Mouse (Mus musculus): ENCODE measurements at regions not wholly inside any gene's neighbourhood (a gene's known extent, or its start where the extent isn't known, plus 50 kb on each side); places are given as distances from the start of the nearest gene placed in this dataset.

DNA sequence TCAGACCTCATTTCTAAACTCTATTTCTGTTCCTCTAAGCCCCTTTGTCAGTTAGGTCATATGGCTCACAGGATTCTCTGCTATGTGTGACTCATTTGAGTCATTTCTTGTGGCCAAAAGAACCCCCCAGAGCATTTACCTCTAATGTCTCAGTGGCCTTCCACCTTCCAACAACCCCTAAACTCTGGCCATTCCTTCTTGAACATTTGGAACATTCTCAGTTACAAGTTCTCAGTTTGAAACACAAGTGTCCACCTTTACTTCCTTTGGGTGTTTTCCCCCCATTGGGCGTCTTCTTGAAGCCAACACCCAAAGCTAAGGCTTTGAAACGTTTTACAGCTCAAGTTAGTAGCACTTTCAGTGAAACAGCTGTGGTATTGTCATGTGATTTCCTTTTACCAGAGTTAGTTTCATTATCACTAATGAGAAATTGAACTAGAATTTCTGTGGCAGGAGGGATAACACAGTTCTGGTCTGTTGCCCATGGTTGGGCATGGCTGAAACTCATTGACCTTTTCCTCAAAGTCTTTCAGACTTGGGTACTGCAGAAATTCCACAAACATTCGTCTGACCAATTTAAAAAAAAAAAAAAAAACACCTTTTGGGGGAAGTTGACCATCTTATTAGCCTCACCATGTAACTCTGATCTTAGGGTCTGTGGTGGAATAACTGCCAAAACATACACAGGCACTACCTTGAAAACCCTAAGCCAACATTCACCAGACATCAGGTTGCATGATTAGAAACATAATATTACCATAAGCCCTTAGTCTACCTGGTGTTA is 201.8 kb downstream of the Nfkbiz start:
- 64% methylated on average over 3 of the region's 3 CpGs for WGBS
- no peak overlapping the region for H3K27ac ChIP-seq
- no peak overlapping the region for H3K9ac ChIP-seq
- no peaks in the 10 kb centered on the region for H3K27me3 ChIP-seq (replicated peaks)
- H3K4me2 ChIP-seq: no peak overlapping the region
- H3K4me3 ChIP-seq (replicated peaks): no peak overlapping the region
- ATAC-seq (ENCODE audit: insufficient read depth, low FRiP score, low read depth): no peak
- no peaks in the 10 kb centered on the region for H3K9me3 ChIP-seq
- H3K4me1 ChIP-seq: no peaks in the 10 kb centered on the region
- H3K36me3 ChIP-seq: no peaks in the 10 kb centered on the region

DNA sequence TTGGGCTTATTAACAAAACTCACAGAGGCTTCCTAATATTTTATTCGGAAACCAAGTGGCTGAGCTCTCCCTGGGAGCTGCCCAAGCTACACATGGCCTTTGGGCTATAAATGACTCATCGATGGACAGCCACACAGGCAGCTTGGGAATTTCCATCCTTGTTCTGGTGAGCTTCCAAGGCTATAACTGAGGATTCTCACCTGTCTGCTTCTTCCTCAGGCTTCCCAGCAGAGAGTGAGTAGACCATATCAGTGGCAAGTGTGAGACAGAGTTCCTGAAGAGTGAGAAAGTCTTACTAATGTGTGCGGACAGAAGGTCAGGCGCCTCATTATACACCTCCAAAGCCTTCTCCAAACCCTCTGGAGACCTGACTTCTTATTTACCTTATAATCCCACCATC is 202.5 kb downstream of the Nfkbiz start:
- WGBS: 86% methylated on average over 4 of the region's 4 CpGs
- Histone ChIP-seq H3K9me3 (no peaks in the 10 kb centered on the region), H3K9ac (no peak overlapping the region), H3K4me1 (no peaks in the 10 kb centered on the region), H3K36me3 (no peaks in the 10 kb centered on the region), H3K4me3 (replicated peaks) (no peak overlapping the region), H3K27me3 (replicated peaks) (no peaks in the 10 kb centered on the region), H3K27ac (no peak overlapping the region), H3K4me2 (no peak overlapping the region)
- no peak for ATAC-seq (ENCODE audit: insufficient read depth, low FRiP score, low read depth)

DNA sequence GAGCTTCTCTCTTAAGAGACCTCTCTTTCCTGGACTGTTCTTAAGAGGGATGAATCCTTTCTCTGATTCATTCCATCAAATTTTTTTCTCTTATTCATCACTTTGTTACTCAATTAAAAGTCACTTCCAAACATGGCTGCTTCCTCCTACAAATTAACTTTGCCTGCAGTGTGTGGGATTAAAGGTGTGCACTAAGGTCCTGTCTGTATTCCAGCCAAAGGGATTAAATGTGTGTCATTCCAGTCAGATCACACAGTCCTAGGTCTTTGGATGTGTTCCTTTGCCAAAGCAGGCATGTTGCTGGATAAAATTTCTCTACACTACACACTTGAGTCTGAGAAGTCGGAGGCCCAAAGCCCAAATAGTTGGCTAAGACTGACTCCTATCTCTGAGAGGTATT is 204.0 kb downstream of the Nfkbiz start:
- Histone ChIP-seq H3K36me3 (no peaks in the 10 kb centered on the region), H3K4me2 (no peak overlapping the region), H3K27me3 (replicated peaks) (no peaks in the 10 kb centered on the region), H3K4me1 (no peaks in the 10 kb centered on the region), H3K27ac (no peak overlapping the region), H3K9me3 (no peaks in the 10 kb centered on the region), H3K4me3 (replicated peaks) (no peak overlapping the region), H3K9ac (no peak overlapping the region)
- WGBS: 70% methylated on average over 1 of the region's 1 CpGs
- no peak for ATAC-seq (ENCODE audit: insufficient read depth, low FRiP score, low read depth)

DNA sequence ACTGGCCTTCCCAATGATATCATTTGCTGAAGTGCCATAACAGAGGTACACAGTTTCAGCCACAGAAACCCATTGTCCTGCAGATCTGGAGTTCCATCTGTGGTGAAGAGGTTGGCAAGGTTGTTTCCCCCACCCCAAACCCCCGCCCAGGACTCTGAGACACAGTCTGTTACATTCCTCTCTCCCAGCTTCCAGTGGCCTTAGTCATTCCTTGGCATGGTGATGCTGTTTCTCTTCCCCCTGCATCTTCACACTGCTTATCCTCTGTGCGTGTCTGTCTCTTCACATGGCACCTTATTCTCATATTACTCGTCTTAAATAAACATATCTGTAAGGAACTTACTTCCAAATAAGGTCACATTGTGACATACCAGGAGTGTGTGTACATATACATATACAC is 206.5 kb downstream of the Nfkbiz start:
- Histone ChIP-seq H3K4me1 (no peaks in the 10 kb centered on the region), H3K36me3 (no peaks in the 10 kb centered on the region), H3K4me2 (no peak overlapping the region), H3K9ac (no peak overlapping the region), H3K9me3 (no peaks in the 10 kb centered on the region), H3K27ac (no peak overlapping the region), H3K4me3 (replicated peaks) (no peak overlapping the region), H3K27me3 (replicated peaks) (no peaks in the 10 kb centered on the region)
- no peak for ATAC-seq (ENCODE audit: insufficient read depth, low FRiP score, low read depth)
- WGBS: 57% methylated on average over 3 of the region's 3 CpGs

DNA sequence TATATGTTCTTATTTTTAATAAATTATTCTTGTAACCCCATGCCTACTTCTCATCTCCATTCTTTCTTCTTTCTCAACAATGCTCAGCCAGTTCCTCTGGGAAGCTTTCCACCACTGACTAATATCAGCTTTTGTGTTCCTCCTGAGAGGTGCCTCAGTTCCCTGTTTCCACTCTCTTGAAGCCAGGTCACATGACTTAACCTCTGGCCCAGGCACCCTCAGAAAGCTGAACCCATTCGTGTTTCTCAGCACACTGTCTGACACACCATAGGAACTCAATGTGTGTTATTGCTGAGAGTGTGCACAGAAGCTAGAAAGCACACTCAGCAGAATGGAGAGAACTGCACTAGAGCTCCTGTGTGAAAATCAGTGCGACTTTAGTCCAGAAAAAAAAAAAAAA is 207.1 kb downstream of the Nfkbiz start:
- Histone ChIP-seq H3K27me3 (replicated peaks) (no peaks in the 10 kb centered on the region), H3K4me3 (replicated peaks) (no peak overlapping the region), H3K9me3 (no peaks in the 10 kb centered on the region), H3K36me3 (no peaks in the 10 kb centered on the region), H3K9ac (no peak overlapping the region), H3K4me2 (no peak overlapping the region), H3K4me1 (no peaks in the 10 kb centered on the region), H3K27ac (no peak overlapping the region)
- 71% methylated on average over 2 of the region's 2 CpGs for WGBS
- ATAC-seq (ENCODE audit: insufficient read depth, low FRiP score, low read depth): no peak

DNA sequence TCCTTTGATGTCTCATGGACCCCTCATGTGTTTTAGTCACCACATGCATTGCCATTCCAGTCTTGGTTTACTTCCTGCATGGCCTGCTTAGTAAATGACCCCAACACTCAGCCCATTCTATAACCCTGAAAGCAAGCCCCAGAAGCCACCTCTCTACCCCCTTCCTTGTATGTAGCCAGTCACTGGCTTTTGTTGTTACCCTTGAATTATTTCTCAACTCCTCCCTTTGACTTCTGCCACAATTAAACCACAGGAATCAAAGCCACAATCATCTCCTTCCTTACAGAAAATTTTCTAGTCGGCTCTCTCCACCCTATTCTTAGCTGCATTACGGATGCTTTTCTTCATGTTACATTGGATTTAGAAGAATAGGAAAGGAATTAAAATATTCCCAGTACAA is 207.7 kb downstream of the Nfkbiz start:
- Histone ChIP-seq H3K4me2 (no peak overlapping the region), H3K4me1 (no peaks in the 10 kb centered on the region), H3K36me3 (no peaks in the 10 kb centered on the region), H3K27me3 (replicated peaks) (no peaks in the 10 kb centered on the region), H3K27ac (no peak overlapping the region), H3K9ac (no peak overlapping the region), H3K4me3 (replicated peaks) (no peak overlapping the region), H3K9me3 (no peaks in the 10 kb centered on the region)
- WGBS: 82% methylated on average over 2 of the region's 2 CpGs
- no peak for ATAC-seq (ENCODE audit: insufficient read depth, low FRiP score, low read depth)

DNA sequence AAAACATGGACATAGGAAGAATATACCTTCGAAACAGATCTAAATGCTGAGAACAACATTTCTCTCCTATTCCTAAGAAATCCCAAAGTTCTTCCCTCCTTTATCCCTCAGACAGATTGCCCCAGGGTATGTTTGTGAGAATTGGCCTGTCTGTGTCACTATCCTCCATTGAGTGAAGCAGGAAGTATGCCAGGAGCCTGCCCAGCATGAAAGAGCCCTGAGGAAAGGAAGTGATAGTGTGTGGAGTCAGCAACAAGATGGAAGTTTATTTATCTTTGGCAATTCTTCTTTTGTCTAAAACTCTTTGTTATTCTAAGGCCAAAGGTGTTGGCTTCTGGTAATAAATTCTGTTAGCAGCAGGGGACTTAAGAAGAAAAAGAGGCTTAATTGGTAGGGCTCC is 211.2 kb downstream of the Nfkbiz start:
- H3K4me1 ChIP-seq: no peaks in the 10 kb centered on the region
- H3K4me3 ChIP-seq (replicated peaks): no peak overlapping the region
- no peak overlapping the region for H3K4me2 ChIP-seq
- H3K36me3 ChIP-seq: no peaks in the 10 kb centered on the region
- H3K27me3 ChIP-seq (replicated peaks): no peaks in the 10 kb centered on the region
- ATAC-seq (ENCODE audit: insufficient read depth, low FRiP score, low read depth): no peak
- WGBS: 85% methylated on average over 1 of the region's 1 CpGs
- H3K27ac ChIP-seq: no peak overlapping the region
- H3K9ac ChIP-seq: no peak overlapping the region
- H3K9me3 ChIP-seq: no peaks in the 10 kb centered on the region

DNA sequence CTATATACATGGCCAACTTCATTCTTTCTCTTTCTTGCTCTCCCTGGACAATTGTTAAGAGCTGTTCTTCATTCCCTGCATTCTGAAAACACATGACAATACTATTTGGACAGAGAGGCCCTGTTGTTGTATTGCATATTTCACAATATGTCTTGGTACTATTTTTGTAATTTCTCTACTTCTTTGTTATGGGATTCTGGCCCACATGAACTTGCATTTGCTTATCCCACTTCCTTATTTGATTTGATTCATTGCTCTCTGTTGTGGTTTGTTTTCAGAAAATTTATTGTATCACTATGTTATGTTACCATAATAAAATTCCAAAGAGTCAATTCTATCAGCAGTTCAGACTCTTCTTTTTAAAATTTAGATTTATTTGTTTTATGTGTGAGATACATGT is 215.3 kb downstream of the Nfkbiz start:
- H3K36me3 ChIP-seq: no peaks in the 10 kb centered on the region
- H3K9ac ChIP-seq: no peak overlapping the region
- ATAC-seq (ENCODE audit: insufficient read depth, low FRiP score, low read depth): no peak
- no peaks in the 10 kb centered on the region for H3K9me3 ChIP-seq
- H3K27me3 ChIP-seq (replicated peaks): no peaks in the 10 kb centered on the region
- H3K4me2 ChIP-seq: no peak overlapping the region
- H3K4me3 ChIP-seq (replicated peaks): no peak overlapping the region
- no peaks in the 10 kb centered on the region for H3K4me1 ChIP-seq
- H3K27ac ChIP-seq: no peak overlapping the region

DNA sequence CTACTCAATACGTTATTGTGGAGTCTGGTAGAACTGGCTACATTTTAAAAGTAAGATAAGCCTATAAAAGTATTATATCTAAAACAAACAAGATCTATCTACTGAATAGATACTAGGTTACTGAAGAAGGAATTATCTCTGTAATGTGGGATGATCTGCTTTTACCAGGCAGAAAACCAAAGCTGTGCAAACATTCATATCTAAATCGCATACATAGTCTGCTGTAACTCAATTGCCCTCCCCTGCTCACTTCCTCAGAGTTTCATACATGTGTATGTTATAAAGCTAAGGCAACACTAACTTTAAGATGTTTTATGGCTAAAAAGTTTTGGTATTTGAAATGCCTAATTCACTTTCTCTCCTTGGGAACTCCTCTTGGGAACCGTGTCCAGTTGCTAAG is 219.0 kb downstream of the Nfkbiz start:
- no peak overlapping the region for H3K4me3 ChIP-seq (replicated peaks)
- H3K27ac ChIP-seq: no peak overlapping the region
- H3K9ac ChIP-seq: no peak overlapping the region
- no peaks in the 10 kb centered on the region for H3K36me3 ChIP-seq
- no peaks in the 10 kb centered on the region for H3K27me3 ChIP-seq (replicated peaks)
- WGBS: 60% methylated on average over 3 of the region's 3 CpGs
- no peak for ATAC-seq (ENCODE audit: insufficient read depth, low FRiP score, low read depth)
- H3K9me3 ChIP-seq: no peaks in the 10 kb centered on the region
- no peaks in the 10 kb centered on the region for H3K4me1 ChIP-seq
- H3K4me2 ChIP-seq: no peak overlapping the region

DNA sequence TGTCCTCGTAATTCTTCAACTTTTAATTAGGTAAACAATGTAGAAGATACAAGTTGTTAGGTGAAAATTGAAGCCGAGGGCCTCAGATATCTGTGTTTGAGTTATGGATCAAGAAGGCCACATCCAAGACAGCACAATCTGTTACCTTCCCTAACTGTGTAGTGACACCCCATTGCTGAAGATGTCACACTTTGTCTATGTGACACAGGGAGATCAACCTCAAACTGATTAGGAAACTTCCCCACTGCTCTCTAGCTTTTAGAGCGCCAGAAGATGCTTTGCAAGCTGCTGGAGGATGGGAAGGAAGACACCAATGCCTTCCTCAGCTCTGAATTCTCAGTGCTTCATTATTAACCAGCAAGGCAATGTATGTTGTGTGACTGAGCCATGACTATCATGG is 220.7 kb downstream of the Nfkbiz start:
- no peaks in the 10 kb centered on the region for H3K36me3 ChIP-seq
- WGBS: 68% methylated on average over 3 of the region's 3 CpGs
- H3K9ac ChIP-seq: no peak overlapping the region
- no peak for ATAC-seq (ENCODE audit: insufficient read depth, low FRiP score, low read depth)
- no peaks in the 10 kb centered on the region for H3K9me3 ChIP-seq
- no peak overlapping the region for H3K27ac ChIP-seq
- H3K4me3 ChIP-seq (replicated peaks): no peak overlapping the region
- H3K4me1 ChIP-seq: no peaks in the 10 kb centered on the region
- no peaks in the 10 kb centered on the region for H3K27me3 ChIP-seq (replicated peaks)
- no peak overlapping the region for H3K4me2 ChIP-seq

DNA sequence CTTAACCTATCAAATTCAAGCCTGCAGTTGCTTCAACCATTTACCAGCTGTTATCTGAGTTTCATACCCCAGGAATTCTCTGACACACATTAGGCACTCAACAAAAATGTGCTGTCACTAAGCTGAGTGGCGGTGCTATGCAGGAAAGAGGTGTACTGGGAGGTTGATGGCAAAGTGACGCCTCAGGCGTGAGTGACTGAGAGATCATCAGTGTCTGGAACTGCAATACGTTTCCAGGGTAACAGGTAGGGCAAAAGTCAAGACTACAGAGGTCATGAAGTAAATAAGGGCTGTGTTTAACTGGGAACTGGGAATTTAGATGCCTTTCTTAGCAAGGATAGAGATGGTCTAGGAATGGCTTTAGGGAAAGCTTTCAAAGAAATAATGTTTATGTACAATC is 221.2 kb downstream of the Nfkbiz start:
- WGBS: 52% methylated on average over 4 of the region's 4 CpGs
- no peak for ATAC-seq (ENCODE audit: insufficient read depth, low FRiP score, low read depth)

DNA sequence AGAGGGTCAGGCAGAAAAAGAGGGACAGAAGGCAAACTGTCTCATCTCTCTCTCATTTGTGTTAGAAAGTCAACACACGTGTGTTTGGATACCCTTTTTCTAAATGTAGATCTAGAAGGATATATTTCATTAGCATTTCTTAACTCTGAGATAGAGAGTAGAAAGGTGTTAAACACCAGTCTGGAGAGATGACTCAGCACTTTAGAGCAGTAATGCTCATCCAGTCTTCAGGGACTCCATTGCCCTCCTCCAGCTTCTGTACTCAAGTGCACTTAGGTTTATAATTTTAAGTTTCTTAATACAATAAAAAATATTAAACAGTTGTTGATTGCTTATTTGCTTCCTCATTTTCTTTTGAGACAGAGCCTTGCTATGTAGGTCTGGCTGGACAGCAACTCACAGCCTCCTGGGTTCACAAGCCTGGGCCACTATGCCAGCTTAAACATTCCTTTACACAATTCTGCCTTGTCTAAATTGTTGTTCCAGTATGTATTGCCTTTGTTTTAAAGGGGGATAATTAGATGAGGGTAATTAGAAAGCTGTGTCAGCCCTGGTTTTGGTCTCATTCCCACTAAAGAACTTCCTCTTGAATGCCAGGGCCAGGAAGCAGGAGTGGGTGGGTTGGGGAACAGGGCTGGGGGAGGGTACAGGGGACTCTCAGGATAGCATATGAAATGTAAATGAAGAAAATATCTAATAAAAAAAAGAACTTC is 222.1 kb downstream of the Nfkbiz start:
- Histone ChIP-seq H3K9me3 (no peaks in the 10 kb centered on the region), H3K4me2 (no peak overlapping the region), H3K36me3 (no peaks in the 10 kb centered on the region), H3K27ac (no peak overlapping the region), H3K4me1 (no peaks in the 10 kb centered on the region), H3K4me3 (replicated peaks) (no peak overlapping the region), H3K27me3 (replicated peaks) (no peaks in the 10 kb centered on the region), H3K9ac (no peak overlapping the region)
- WGBS: 62% methylated on average over 1 of the region's 1 CpGs
- no peak for ATAC-seq (ENCODE audit: insufficient read depth, low FRiP score, low read depth)

More for the DNA sequence above, 221.2 kb downstream of the Nfkbiz start:
- Histone ChIP-seq H3K9ac (no peak overlapping the region), H3K9me3 (no peaks in the 10 kb centered on the region), H3K4me2 (no peak overlapping the region), H3K36me3 (no peaks in the 10 kb centered on the region), H3K27me3 (replicated peaks) (no peaks in the 10 kb centered on the region), H3K27ac (no peak overlapping the region), H3K4me1 (no peaks in the 10 kb centered on the region), H3K4me3 (replicated peaks) (no peak overlapping the region)
